Mouse (Mus musculus): ENCODE measurements around the gene Iqsec2. TPM values are rescaled to one million over a fixed set of nuclear protein-coding genes. Genes with fewer than 3 reads are reported as not detected.
A peak's percentile ranks its signal among the peaks of the same experiment; 100 is the strongest.

Gene Iqsec2
- 10 to 100 TPM; 57.9 to 59.3 TPM for total RNA-seq (2021)

GRCm38 (mm10) chrX:152143941-152144741 lies at the start of gene Iqsec2:
Gene Iqsec2, plus strand, starts transcription at chrX:152144268.
- DNase-seq = peak; percentile 29

- no peak for DNase-seq
Observed at GRCm38 (mm10) chrX:152097572-152097971, 46.5 kb upstream of the Iqsec2 start.

- DNase-seq = no peak
Observed at GRCm38 (mm10) chrX:152121687-152122086, 22.4 kb upstream of the Iqsec2 start.

DNA sequence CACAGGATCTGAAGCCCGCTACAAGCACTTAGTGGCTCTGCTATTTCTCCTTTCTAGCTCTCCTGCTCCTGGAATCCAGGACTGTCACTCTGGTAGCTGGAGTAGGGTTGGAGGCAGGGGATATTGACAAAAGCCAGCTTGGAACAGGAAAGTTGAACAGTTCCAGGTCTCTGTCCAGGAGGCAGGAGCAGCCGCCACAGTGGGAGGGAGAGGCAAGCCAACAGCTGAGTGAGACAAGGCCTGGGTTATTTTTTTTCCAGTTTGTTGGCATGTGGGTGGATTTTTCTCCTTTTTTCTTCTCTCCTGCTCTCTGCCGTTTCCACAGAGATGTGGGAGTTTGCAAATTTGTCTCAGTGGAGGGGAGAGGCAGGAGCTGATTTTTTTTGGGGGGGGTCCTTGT lies 13.3 kb upstream of the Iqsec2 start:
- no peak for DNase-seq

GRCm38 (mm10) chrX:152132029-152132428 lies 12.0 kb upstream of the Iqsec2 start:
- no peak for DNase-seq

DNA sequence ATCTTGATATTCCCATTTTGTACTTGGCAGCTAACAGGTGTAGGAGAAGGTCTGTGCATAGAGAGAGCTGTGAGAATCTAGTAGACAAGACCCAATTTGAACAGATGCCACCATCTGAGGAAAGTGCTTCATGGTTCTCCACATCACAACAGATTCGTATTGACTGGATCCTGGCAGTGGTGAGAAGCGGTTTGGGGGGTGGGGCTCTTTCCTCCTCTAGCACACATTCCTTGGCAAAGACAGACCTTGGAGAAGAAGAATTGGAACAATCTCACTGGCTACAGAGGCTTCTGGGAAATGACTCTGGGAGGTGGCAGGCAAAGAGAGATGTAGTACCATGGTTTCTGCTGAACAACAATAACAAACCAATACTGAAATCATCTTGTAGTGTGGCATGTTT lies 8.9 kb upstream of the Iqsec2 start:
- peak; percentile 15 for DNase-seq

DNA sequence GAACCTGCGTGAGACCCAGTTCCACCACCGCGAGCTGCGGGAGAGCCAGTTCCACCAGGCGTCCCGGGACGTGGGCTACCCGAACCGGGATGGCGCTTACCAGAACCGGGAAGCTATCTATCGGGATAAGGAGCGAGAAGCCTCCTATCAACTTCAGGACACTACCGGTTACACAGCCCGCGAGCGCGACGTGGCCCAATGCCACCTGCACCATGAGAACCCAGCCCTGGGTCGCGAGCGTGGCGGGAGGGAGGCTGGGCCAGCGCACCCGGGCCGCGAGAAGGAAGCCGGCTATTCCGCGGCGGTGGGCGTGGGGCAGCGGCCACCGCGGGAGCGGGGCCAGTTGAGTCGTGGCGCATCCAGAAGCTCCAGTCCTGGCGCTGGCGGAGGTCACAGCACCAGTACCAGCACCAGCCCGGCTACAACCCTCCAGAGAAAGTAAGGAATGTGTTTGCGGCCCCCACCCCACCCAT lies 710 bp downstream of the Iqsec2 start:
- DNase-seq = peak; percentile 25

GRCm38 (mm10) chrX:152146150-152146549 lies 2.1 kb downstream of the Iqsec2 start:
- no peak for DNase-seq

DNA sequence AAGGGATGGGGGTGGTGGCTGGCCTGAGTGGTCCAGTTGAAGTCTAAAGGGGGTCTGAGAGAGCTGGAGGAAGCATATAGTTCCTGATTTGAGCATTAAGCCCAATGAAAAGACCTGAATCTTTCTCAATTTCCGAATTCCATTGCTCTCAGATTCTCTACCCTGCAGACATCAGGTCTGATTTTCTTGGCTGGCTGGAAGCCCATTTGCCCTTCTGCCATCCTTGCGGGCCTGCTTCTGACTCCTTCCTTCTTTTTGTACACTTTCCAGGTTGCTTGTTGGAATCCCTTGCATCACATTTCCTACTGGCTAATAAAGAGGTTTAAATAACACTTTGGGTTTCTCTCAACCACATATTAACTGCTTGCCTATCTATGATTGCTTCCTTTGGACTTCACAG lies 2.6 kb downstream of the Iqsec2 start:
- no peak for DNase-seq

DNA sequence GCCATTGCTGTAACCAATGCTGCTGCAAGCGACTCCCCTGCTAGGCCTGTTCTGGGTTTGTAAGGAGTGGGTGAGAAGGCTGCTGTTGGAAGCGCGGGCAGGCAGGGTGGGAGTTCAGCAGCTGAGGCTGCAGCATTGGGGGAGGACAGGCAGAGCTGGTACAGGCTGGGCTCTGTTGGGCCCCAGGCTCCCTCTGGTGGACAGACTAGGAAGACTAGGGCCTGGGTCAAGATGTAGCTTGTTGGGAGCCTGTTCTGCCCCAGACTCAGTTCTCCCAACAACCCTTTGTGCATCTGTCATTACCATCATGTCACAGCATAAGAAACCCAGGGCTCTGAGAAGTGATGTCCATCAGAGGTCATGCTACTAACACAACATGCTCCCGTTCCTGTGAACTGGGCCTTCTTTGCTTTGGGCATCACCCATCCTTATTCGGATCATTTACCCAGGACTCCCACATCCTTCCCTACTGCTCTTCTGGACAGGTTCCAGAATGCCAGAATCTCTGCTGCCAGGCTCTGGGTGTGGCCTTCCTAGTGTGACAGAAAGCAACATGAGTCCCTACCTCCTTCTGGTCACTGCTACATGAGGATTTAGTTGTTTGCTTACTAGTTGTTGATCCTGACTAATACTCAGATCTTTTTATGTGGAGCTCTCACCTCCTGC lies 3.5 kb downstream of the Iqsec2 start:
- DNase-seq = peak; percentile 76

DNA sequence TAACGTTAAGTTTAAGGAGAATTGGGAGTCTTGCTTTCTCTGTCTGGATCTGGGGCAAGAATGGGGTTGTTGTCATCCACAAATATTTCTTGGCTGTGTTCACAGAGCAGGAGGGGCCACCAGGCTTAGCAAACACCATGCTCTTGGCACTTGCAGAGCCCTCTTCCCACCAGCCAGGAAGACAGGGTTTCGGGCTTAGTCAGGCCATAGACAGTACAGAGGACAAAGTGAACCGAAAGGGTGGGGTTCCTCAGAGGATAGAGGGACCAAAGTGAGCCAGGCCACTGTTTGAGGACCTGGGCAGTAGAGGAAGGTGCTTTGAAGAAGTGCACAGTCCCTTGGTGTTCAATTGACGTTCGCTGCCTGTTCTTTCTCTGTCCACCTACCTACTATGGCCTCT lies 4.6 kb downstream of the Iqsec2 start:
- no peak for DNase-seq

DNA sequence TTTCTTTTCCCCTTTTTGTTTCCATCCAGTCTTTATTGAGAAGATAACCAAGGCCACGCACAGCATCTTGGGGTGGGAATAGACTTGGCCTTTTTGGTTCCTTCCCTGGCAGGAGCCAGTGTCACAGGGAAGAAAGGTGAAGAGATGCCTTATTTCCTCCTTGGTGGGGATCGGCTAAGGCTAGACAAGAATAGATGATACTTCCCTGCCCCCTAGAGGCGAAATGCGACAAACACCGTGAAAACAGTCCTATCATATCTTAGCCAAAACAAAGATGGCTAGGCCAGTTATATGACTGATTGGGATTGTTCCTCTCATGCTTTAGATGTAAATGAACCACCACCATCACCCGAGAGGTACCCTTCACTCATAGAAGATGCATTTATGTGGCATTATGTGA lies 7.6 kb downstream of the Iqsec2 start:
- DNase-seq = peak; percentile 69

DNA sequence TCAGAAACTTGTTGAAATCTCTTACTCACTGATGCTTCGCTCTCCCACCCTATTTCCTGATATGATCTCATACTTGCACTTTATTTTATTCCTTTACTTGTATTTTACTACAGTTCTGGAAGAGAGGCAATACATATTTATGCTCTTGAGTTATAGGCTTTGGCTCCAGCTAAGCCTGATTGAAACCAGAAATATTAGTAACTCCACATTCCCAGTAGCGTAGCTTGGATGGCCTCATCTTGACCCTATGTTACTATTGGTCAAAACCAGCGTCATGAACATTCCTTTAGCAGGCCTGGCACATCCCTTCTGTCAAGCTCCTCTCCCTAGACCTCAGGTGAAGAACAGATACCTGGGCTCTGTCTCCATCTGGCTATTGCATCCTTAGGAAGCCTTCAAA lies 14.2 kb downstream of the Iqsec2 start:
- DNase-seq = no peak

- no peak for DNase-seq
Observed at GRCm38 (mm10) chrX:152161404-152161803, 17.3 kb downstream of the Iqsec2 start.

GRCm38 (mm10) chrX:152164061-152164460 lies 20.0 kb downstream of the Iqsec2 start:
- no peak for DNase-seq

DNA sequence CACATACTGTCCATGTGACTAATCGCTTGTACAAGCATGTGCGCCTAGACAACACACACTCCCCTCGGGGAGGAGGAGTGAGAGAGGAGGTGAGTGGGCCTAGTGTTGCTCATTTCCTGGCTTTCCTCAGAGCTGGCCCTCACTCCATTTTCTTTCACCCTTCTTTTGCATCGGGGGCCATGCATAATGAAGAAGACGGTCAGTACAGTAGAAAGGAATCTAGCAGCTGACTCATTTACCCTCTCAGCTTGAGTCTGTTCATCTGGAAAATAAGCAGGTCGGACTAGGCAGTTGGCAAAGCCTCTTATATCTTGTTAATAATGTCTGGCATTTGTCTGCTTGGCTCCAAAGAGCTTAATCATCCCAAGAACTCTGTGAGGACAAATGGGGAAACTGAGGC lies 22.1 kb downstream of the Iqsec2 start:
- DNase-seq = no peak

GRCm38 (mm10) chrX:152168521-152168920 lies 24.5 kb downstream of the Iqsec2 start:
- DNase-seq = peak; percentile 36

DNA sequence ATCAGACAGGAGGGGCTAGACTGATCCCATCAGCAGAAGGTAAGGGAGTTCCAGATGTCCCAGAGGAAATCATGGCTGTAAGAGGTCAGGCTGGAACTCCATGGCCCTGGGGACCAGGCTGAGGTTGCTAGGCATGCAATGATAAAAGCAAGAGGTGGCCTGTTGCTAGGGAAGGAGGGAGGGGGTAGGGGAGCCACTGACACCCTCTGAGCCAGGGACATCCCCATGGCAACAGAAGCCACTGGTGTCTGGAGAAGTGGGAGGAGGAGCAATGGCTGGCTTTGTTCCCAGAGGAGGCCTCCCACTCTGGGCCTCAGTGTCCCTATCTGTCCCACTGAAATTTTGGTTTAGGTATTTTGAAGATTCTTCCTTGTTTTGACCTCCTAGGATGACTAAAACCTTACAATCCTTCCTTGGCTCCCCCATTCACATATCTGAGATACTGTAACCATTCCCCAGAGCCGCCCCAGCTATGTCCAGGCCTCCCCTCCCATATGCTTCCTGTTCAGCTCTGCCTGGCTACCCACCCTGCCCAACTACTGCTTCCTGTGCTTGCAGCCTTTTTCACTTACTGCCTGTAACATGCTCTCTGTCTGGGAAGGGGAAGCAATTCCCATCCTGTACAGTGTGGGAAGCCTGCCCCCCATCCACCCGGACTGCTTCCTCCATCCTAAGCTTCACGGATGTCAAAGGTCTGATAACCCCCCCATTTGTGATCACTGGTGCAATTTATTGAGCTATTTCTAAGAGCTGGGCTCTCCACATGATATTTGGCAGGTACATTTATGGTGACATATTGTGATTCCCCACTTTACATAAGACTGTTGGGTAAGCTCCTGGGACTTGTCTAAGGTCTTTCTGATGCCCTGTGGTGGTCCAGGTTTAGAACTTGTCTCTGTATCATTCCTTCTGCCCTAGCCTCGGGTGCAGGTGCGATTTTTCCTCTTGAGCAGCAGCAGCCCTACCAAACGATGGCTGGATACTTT lies 27.3 kb downstream of the Iqsec2 start:
- peak; percentile 47 for DNase-seq

DNA sequence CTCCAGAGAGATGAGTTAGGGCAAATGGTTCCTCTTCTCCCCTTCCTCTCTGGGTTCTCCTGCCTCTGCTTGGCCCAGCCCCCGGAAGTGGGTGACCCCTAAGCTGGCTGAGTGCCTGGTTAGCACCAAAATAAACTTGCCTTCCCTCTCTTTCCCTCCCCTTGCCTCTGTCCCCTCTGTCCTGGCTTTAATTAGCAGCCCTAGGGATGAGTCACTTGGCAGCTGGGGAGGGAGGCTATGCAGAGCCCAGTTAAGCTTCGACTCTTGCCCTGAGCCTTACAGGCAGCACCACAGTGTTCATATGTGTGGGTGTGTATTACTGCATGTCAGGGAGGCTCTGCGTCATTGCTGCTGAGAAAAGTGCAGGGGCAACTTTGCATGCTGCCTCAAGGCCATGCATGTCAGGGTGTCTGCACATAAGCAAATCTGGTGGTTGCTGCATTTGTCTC lies 28.4 kb downstream of the Iqsec2 start:
- peak; percentile 81 for DNase-seq

DNA sequence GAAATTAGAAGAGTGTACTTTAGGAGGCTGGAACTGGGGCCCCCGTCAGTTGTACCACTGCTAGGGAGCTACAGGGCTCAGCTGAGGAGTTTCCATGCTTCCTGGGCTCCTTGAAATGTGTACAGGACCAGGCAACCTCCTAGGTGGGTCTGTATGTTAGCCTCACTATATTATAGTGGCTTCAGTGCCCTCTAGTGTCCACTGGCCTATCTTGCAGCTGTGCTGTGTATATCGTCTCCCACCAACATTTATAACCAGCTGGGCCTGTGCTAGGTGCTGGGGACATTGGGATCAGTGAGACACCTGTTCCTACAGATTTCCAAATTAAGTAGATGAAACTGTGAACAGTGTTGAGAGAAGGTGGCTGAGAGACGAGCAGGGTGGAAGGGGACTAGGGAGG lies 31.2 kb downstream of the Iqsec2 start:
- DNase-seq = peak; percentile 72

GRCm38 (mm10) chrX:152177897-152178296 lies 33.8 kb downstream of the Iqsec2 start:
- no peak for DNase-seq

GRCm38 (mm10) chrX:152178843-152179545 lies 34.9 kb downstream of the Iqsec2 start:
- peak; percentile 83 for DNase-seq

Data from heart, postnatal 4 days (tissue).